In the genomic region with DNA sequence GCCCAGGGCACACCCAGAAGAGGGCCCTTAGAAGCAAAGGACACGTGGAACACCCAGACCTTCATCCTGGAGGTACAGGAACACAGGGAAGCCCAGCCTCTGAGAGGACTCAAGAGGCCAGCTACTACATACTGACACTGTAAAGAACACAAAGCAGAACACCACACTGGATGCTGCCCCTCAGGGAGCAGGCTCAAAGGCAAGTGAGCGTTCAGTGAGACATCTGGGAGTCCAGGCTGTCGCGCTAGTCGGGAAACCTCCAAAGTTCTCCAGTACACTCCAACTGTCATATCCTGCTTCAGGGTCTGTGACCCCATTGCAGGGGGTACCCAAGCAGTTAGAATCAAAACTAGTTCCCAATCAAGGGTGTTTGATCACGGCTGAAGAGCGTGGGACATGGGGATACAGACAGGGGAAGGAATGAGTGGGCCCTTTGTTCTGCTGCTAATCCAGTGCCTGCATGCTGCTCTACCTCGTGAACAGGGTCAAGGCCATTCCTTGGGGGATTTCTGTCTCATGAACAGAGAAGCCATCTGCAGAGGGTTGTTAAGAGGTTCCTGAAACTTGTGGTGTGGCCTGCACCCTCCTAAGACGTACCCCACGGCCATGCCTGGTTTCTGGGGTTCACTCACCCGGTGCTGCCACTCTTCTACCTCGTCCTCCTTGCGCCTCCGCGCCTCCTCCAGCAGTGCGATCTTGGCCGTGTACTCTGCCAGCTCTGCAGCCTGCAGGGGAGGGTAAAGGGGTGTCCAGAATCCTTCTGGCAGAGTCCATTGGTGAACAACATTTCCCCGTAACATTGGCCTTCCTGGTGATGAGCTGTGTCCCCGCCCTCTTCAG, we compare ENCODE assay signal across 10 mouse cellular contexts. TPM values are rescaled to one million over a fixed set of nuclear protein-coding genes. Genes with fewer than 3 reads are reported as not detected.
DNase-seq lines count a peak whose midpoint lies in the region; ATAC-seq and TF ChIP-seq lines count a peak whose summit lies in the region.
"Had no signal": no experiment of that assay in that cellular context is flagged by ENCODE, and none has a peak within 500 bp of the region (broad histone marks: within the 10 kb centered on the region; RNA-seq: fewer than 3 reads in every experiment).

No protein-coding gene starts in this region.

- H3K4me3 ChIP-seq in forebrain, embryonic 11.5 days (ENCODE audit: low read depth, low read length): no peak overlapping the region
- no peak overlapping the region for H3K4me3 ChIP-seq in forebrain, postnatal 0 days (ENCODE audit: low read depth, low read length)
- no peak overlapping the region for H3K4me3 ChIP-seq in midbrain, embryonic 14.5 days (replicated peaks; ENCODE audit: low read depth, low read length)

- peak overlapping the region; percentile 18; the same call in 1 of the 2 replicates for H3K27ac ChIP-seq in forebrain, embryonic 11.5 days (ENCODE audit: low read depth, low read length)
- no peak overlapping the region for H3K27ac ChIP-seq in forebrain, postnatal 0 days (ENCODE audit: low read depth, low read length)
- no peak overlapping the region for H3K27ac ChIP-seq in midbrain, embryonic 14.5 days (replicated peaks; ENCODE audit: low read depth, low read length)

- H3K4me2 ChIP-seq in forebrain, embryonic 11.5 days (ENCODE audit: low read depth, low read length, severe bottlenecking): no peak overlapping the region
- no peak overlapping the region for H3K4me2 ChIP-seq in forebrain, postnatal 0 days (ENCODE audit: low read depth)
- no peak overlapping the region for H3K4me2 ChIP-seq in midbrain, embryonic 14.5 days (ENCODE audit: low read length)

- no peaks in the 10 kb centered on the region for H3K27me3 ChIP-seq in forebrain, embryonic 11.5 days (ENCODE audit: control insufficient read depth, insufficient read depth, low read length)
- no peaks in the 10 kb centered on the region for H3K27me3 ChIP-seq in forebrain, postnatal 0 days (ENCODE audit: insufficient read depth, low read length)
- no peaks in the 10 kb centered on the region for H3K27me3 ChIP-seq in midbrain, embryonic 14.5 days (ENCODE audit: control insufficient read depth, insufficient read depth, low read length)

- WGBS in forebrain, embryonic 11.5 days: 73% methylated on average over 19 of the region's 19 CpGs
- WGBS in forebrain, postnatal 0 days: 75% methylated on average over 19 of the region's 19 CpGs
- 67% methylated on average over 19 of the region's 19 CpGs for WGBS in midbrain, embryonic 14.5 days

- peaks cover 19% of the 10 kb centered on the region; the same call in 1 of the 2 replicates for H3K4me1 ChIP-seq in forebrain, embryonic 11.5 days (replicated peaks; ENCODE audit: control insufficient read depth, insufficient read depth, low read length)
- H3K4me1 ChIP-seq in forebrain, postnatal 0 days (ENCODE audit: insufficient read depth): 0 out of 2 replicates have a peak, but pooled peaks cover 10% of the 10 kb centered on the region
- peaks cover 21% of the 10 kb centered on the region for H3K4me1 ChIP-seq in midbrain, embryonic 14.5 days (ENCODE audit: control insufficient read depth, insufficient read depth, low read length)

- H3K36me3 ChIP-seq in forebrain, embryonic 11.5 days (ENCODE audit: control insufficient read depth, insufficient read depth, low read length): peaks cover 4% of the 10 kb centered on the region; the same call in 1 of the 2 replicates
- no peaks in the 10 kb centered on the region for H3K36me3 ChIP-seq in forebrain, postnatal 0 days (ENCODE audit: insufficient read depth)
- 0 out of 2 replicates have a peak, but pooled peaks cover 3% of the 10 kb centered on the region for H3K36me3 ChIP-seq in midbrain, embryonic 14.5 days (ENCODE audit: control insufficient read depth, insufficient read depth, low read length)

- DNase-seq in forebrain, embryonic 11.5 days (ENCODE audit: low spot score): peak; percentile 50
- DNase-seq in forebrain, postnatal 0 days: no peak
- peak; percentile 0 for DNase-seq in lung, postnatal 10 days
- no peak for DNase-seq in lung, postnatal 14 days
- peak; percentile 1 for DNase-seq in urinary bladder, postnatal 25 days (ENCODE audit: low spot score)
- no peak for DNase-seq in urinary bladder, postnatal 14 days (ENCODE audit: low spot score)
- DNase-seq in midbrain, embryonic 14.5 days: peak; percentile 20
- DNase-seq: cerebellum, postnatal 36 days; lung, adult 18-20 months had no signal

- no peak for ATAC-seq in forebrain, embryonic 11.5 days (replicated peaks; ENCODE audit: low FRiP score)
- no peak for ATAC-seq in forebrain, postnatal 0 days
- ATAC-seq in midbrain, embryonic 14.5 days (ENCODE audit: low FRiP score, low TSS enrichment): no peak
- no peak for ATAC-seq in activated CD4-positive, CD25-positive, alpha-beta regulatory T cell, adult 4 months

- H3K9ac ChIP-seq in forebrain, embryonic 11.5 days (ENCODE audit: low read length): no peak overlapping the region
- no peak overlapping the region for H3K9ac ChIP-seq in forebrain, postnatal 0 days
- no peak overlapping the region for H3K9ac ChIP-seq in midbrain, embryonic 14.5 days (replicated peaks; ENCODE audit: low read length)

- TF ChIP-seq CTCF in forebrain, postnatal 0 days (IDR thresholded peaks at IDR 0.05; ENCODE audit: low read depth): no peak

- H3K9me3 ChIP-seq in forebrain, embryonic 11.5 days (ENCODE audit: control insufficient read depth, low read length): no peaks in the 10 kb centered on the region
- H3K9me3 ChIP-seq in forebrain, postnatal 0 days (ENCODE audit: low read length): no peaks in the 10 kb centered on the region
- H3K9me3 ChIP-seq in midbrain, embryonic 14.5 days (ENCODE audit: control insufficient read depth, low read length): no peaks in the 10 kb centered on the region

RNA-seq across cellular contexts. Expression of gene Ezr, which starts 42.0 kb away (rescaled TPM):
- 122 and 135 TPM in 2 replicates for polyA plus RNA-seq in forebrain, embryonic 11.5 days (2014; fragmentation: Nextera tagmentation; extraction: Ambion mirVana)
- 37.8 and 45.4 TPM in 2 replicates for total RNA-seq in forebrain, postnatal 0 days (2014; rRNA removed)
- 51.6 and 60.2 TPM in 2 replicates for polyA plus RNA-seq in forebrain, postnatal 0 days (2015; fragmentation: Nextera tagmentation; extraction: Ambion mirVana)
- polyA plus RNA-seq in midbrain, embryonic 14.5 days (2014; fragmentation: Nextera tagmentation; extraction: Ambion mirVana): 20.8 and 27.8 TPM in 2 replicates
- polyA plus RNA-seq in activated CD4-positive, CD25-positive, alpha-beta regulatory T cell, adult 4 months (2017; shearing (Covaris generic)): 100 to 1,000 TPM; 112 to 143 TPM

Comparison
In these comparisons a context has a peak if more than half of its experiments do, and no peak if none do; other contexts are left out.
1. DNase-seq: peak in forebrain, embryonic 11.5 days (single experiment), lung, postnatal 10 days (single experiment), urinary bladder, postnatal 25 days (single experiment) and midbrain, embryonic 14.5 days (single experiment); none in forebrain, postnatal 0 days (single experiment), lung, postnatal 14 days (single experiment) and urinary bladder, postnatal 14 days (single experiment).